In genomic region chr6:125159773-125160557, GRCm38 (mm10) we compare ENCODE assay signal across 9 mouse cellular contexts. TPM values are rescaled to one million over a fixed set of nuclear protein-coding genes. Genes with fewer than 3 reads are reported as not detected.
DNase-seq lines count a peak whose midpoint lies in the region; ATAC-seq and TF ChIP-seq lines count a peak whose summit lies in the region.
"Had no signal": no experiment of that assay in that cellular context is flagged by ENCODE, and none has a peak within 500 bp of the region (broad histone marks: within the 10 kb centered on the region; RNA-seq: fewer than 3 reads in every experiment).

No protein-coding gene starts in this region.

- no peaks in the 10 kb centered on the region; the same call in 1 of the 2 replicates for H3K27me3 ChIP-seq in hindbrain, embryonic 10.5 days (ENCODE audit: insufficient read depth, poor library complexity, severe bottlenecking)
- no peaks in the 10 kb centered on the region for H3K27me3 ChIP-seq in hindbrain, embryonic 14.5 days (ENCODE audit: control insufficient read depth, insufficient read depth, low read length)
- no peaks in the 10 kb centered on the region for H3K27me3 ChIP-seq in ES-Bruce4 (ENCODE audit: control insufficient read depth, insufficient read depth, low read length, poor library complexity, severe bottlenecking)
- H3K27me3 ChIP-seq in forebrain, postnatal 0 days (ENCODE audit: insufficient read depth, low read length) = no peaks in the 10 kb centered on the region
- no peaks in the 10 kb centered on the region for H3K27me3 ChIP-seq in kidney, embryonic 16.5 days (ENCODE audit: insufficient read depth, low read length)

- no peak overlapping the region for H3K4me2 ChIP-seq in hindbrain, embryonic 14.5 days (replicated peaks)
- no peak overlapping the region for H3K4me2 ChIP-seq in forebrain, postnatal 0 days (ENCODE audit: low read depth)
- no peak overlapping the region for H3K4me2 ChIP-seq in kidney, embryonic 16.5 days (replicated peaks; ENCODE audit: low read depth, low read length)

- peaks cover 81% of the 10 kb centered on the region for H3K4me1 ChIP-seq in hindbrain, embryonic 10.5 days (replicated peaks)
- H3K4me1 ChIP-seq in hindbrain, embryonic 14.5 days (replicated peaks; ENCODE audit: control insufficient read depth, insufficient read depth, low read length) = peaks cover 13% of the 10 kb centered on the region; the same call in 1 of the 2 replicates
- H3K4me1 ChIP-seq in ES-Bruce4 (ENCODE audit: control insufficient read depth, insufficient read depth, low read length) = peaks cover 4% of the 10 kb centered on the region
- H3K4me1 ChIP-seq in forebrain, postnatal 0 days (ENCODE audit: insufficient read depth) = peaks cover 10% of the 10 kb centered on the region
- peaks cover 39% of the 10 kb centered on the region for H3K4me1 ChIP-seq in kidney, embryonic 16.5 days (ENCODE audit: insufficient read depth, low read length)

- no peak for DNase-seq in hindbrain, embryonic 10.5 days (ENCODE audit: low spot score)
- no peak for DNase-seq in hindbrain, embryonic 14.5 days (ENCODE audit: low spot score)
- peak; percentile 20 for DNase-seq in 416B (ENCODE audit: low read depth)
- no peak for DNase-seq in forebrain, postnatal 0 days
- no peak for DNase-seq in thymus, postnatal 4 days
- DNase-seq: gastrocnemius, postnatal 36 days had no signal

- no peak for TF ChIP-seq POLR2A in ES-Bruce4 (IDR thresholded peaks at IDR 0.05; ENCODE audit: insufficient read depth, low read length)

- TF ChIP-seq EP300 in ES-Bruce4 (IDR thresholded peaks at IDR 0.05; ENCODE audit: insufficient read depth, low read depth, low read length) = no peak

- H3K27ac ChIP-seq in hindbrain, embryonic 10.5 days = peak overlapping the region; percentile 50
- no peak overlapping the region for H3K27ac ChIP-seq in hindbrain, embryonic 14.5 days
- H3K27ac ChIP-seq in ES-Bruce4 (ENCODE audit: insufficient read depth, low read length) = peak overlapping the region; percentile 89
- peak overlapping the region; percentile 21; the same call in 1 of the 2 replicates for H3K27ac ChIP-seq in forebrain, postnatal 0 days (ENCODE audit: low read depth, low read length)
- no peak overlapping the region for H3K27ac ChIP-seq in kidney, embryonic 16.5 days (ENCODE audit: low read length)

- no peak for TF ChIP-seq CTCF in ES-Bruce4 (IDR thresholded peaks at IDR 0.05; ENCODE audit: low read depth, low read length)
- TF ChIP-seq CTCF in forebrain, postnatal 0 days (IDR thresholded peaks at IDR 0.05; ENCODE audit: low read depth) = no peak

- ATAC-seq in hindbrain, embryonic 14.5 days (ENCODE audit: low FRiP score) = no peak
- no peak for ATAC-seq in forebrain, postnatal 0 days
- no peak for ATAC-seq in CD4-positive, CD25-positive, alpha-beta regulatory T cell, adult 4 months
- no peak for ATAC-seq in kidney, embryonic 16.5 days (ENCODE audit: low FRiP score, low TSS enrichment)

- WGBS in hindbrain, embryonic 10.5 days = 85% methylated on average over 7 of the region's 7 CpGs
- WGBS in hindbrain, embryonic 14.5 days = 88% methylated on average over 7 of the region's 7 CpGs
- WGBS in forebrain, postnatal 0 days = 80% methylated on average over 7 of the region's 7 CpGs
- 74% methylated on average over 7 of the region's 7 CpGs for WGBS in kidney, embryonic 16.5 days

- H3K9ac ChIP-seq in hindbrain, embryonic 14.5 days = no peak overlapping the region
- peak overlapping the region; percentile 5 for H3K9ac ChIP-seq in ES-Bruce4 (ENCODE audit: low read depth, poor library complexity, severe bottlenecking)
- H3K9ac ChIP-seq in forebrain, postnatal 0 days = no peak overlapping the region
- H3K9ac ChIP-seq in kidney, embryonic 16.5 days (replicated peaks; ENCODE audit: low read length) = no peak overlapping the region

- H3K36me3 ChIP-seq in hindbrain, embryonic 10.5 days = peaks cover 94% of the 10 kb centered on the region
- H3K36me3 ChIP-seq in hindbrain, embryonic 14.5 days (replicated peaks; ENCODE audit: control insufficient read depth, insufficient read depth) = peaks cover 64% of the 10 kb centered on the region
- peaks cover 24% of the 10 kb centered on the region for H3K36me3 ChIP-seq in ES-Bruce4 (ENCODE audit: control insufficient read depth, insufficient read depth, low read length, poor library complexity, severe bottlenecking)
- H3K36me3 ChIP-seq in forebrain, postnatal 0 days (ENCODE audit: insufficient read depth) = peaks cover 53% of the 10 kb centered on the region
- peaks cover 39% of the 10 kb centered on the region for H3K36me3 ChIP-seq in kidney, embryonic 16.5 days (ENCODE audit: insufficient read depth, low read length)

- no peaks in the 10 kb centered on the region for H3K9me3 ChIP-seq in hindbrain, embryonic 10.5 days
- H3K9me3 ChIP-seq in hindbrain, embryonic 14.5 days (ENCODE audit: control insufficient read depth, low read length) = no peaks in the 10 kb centered on the region
- H3K9me3 ChIP-seq in ES-Bruce4 (replicated peaks; ENCODE audit: control insufficient read depth, insufficient read depth, low read length, poor library complexity, severe bottlenecking) = no peaks in the 10 kb centered on the region
- H3K9me3 ChIP-seq in forebrain, postnatal 0 days (ENCODE audit: low read length) = no peaks in the 10 kb centered on the region
- no peaks in the 10 kb centered on the region for H3K9me3 ChIP-seq in kidney, embryonic 16.5 days (ENCODE audit: low read length)

- 0 out of 2 replicates have a peak overlapping the region, but pooled peaks have one; percentile 11 for H3K4me3 ChIP-seq in hindbrain, embryonic 10.5 days
- H3K4me3 ChIP-seq in hindbrain, embryonic 14.5 days (replicated peaks; ENCODE audit: low read length) = no peak overlapping the region
- no peak overlapping the region for H3K4me3 ChIP-seq in ES-Bruce4 (ENCODE audit: low read depth, low read length)
- no peak overlapping the region for H3K4me3 ChIP-seq in forebrain, postnatal 0 days (ENCODE audit: low read depth, low read length)
- no peak overlapping the region for H3K4me3 ChIP-seq in kidney, embryonic 16.5 days (ENCODE audit: low read length)

RNA-seq across cellular contexts. Expression of gene Gapdh, which starts 6.3 kb away (rescaled TPM):
- 2,613 and 2,865 TPM in 2 replicates for polyA plus RNA-seq in hindbrain, embryonic 10.5 days (2016; fragmentation: Nextera tagmentation; extraction: Ambion mirVana)
- polyA plus RNA-seq in hindbrain, embryonic 14.5 days (2014; fragmentation: Nextera tagmentation; extraction: Ambion mirVana) = 1,428 and 1,660 TPM in 2 replicates
- polyA plus RNA-seq in ES-Bruce4 (2011; ENCODE audit: insufficient read depth, insufficient read length, low read depth, missing spikeins) = 933 and 990 TPM in 2 replicates
- total RNA-seq in forebrain, postnatal 0 days (2014; rRNA removed) = 2,022 and 2,511 TPM in 2 replicates
- 1,543 and 1,551 TPM in 2 replicates for polyA plus RNA-seq in forebrain, postnatal 0 days (2015; fragmentation: Nextera tagmentation; extraction: Ambion mirVana)
- 100 to 1,000 TPM; 215 to 384 TPM for polyA plus RNA-seq in CD4-positive, CD25-positive, alpha-beta regulatory T cell, adult 4 months (2017; shearing (Covaris generic))
- polyA plus RNA-seq in kidney, embryonic 16.5 days (2015; fragmentation: Nextera tagmentation; extraction: Ambion mirVana) = 2,036 and 2,102 TPM in 2 replicates

RNA-seq across cellular contexts. Expression of gene Iffo1, which starts 14.9 kb away (rescaled TPM):
- polyA plus RNA-seq in hindbrain, embryonic 10.5 days (2016; fragmentation: Nextera tagmentation; extraction: Ambion mirVana) = 12.5 and 18.3 TPM in 2 replicates
- polyA plus RNA-seq in hindbrain, embryonic 14.5 days (2014; fragmentation: Nextera tagmentation; extraction: Ambion mirVana) = 18.2 and 19.0 TPM in 2 replicates
- polyA plus RNA-seq in ES-Bruce4 (2011; ENCODE audit: insufficient read depth, insufficient read length, low read depth, missing spikeins) = 8.3 and 9.9 TPM in 2 replicates
- total RNA-seq in forebrain, postnatal 0 days (2014; rRNA removed) = 24.6 and 28.8 TPM in 2 replicates
- 12.8 and 18.3 TPM in 2 replicates for polyA plus RNA-seq in forebrain, postnatal 0 days (2015; fragmentation: Nextera tagmentation; extraction: Ambion mirVana)
- 10 to 100 TPM in 1 of 2 experiments, 1 to 10 TPM in 1; 9.5 to 10.6 TPM for polyA plus RNA-seq in CD4-positive, CD25-positive, alpha-beta regulatory T cell, adult 4 months (2017; shearing (Covaris generic))
- 7.9 and 8.7 TPM in 2 replicates for polyA plus RNA-seq in kidney, embryonic 16.5 days (2015; fragmentation: Nextera tagmentation; extraction: Ambion mirVana)

RNA-seq across cellular contexts. Expression of gene Nop2, which starts 28.3 kb away (rescaled TPM):
- 67.6 and 83.8 TPM in 2 replicates for polyA plus RNA-seq in hindbrain, embryonic 10.5 days (2016; fragmentation: Nextera tagmentation; extraction: Ambion mirVana)
- polyA plus RNA-seq in hindbrain, embryonic 14.5 days (2014; fragmentation: Nextera tagmentation; extraction: Ambion mirVana) = 40.3 and 48.4 TPM in 2 replicates
- polyA plus RNA-seq in ES-Bruce4 (2011; ENCODE audit: insufficient read depth, insufficient read length, low read depth, missing spikeins) = 75.1 and 78.4 TPM in 2 replicates
- total RNA-seq in forebrain, postnatal 0 days (2014; rRNA removed) = 47.2 and 56.0 TPM in 2 replicates
- 39.6 and 43.5 TPM in 2 replicates for polyA plus RNA-seq in forebrain, postnatal 0 days (2015; fragmentation: Nextera tagmentation; extraction: Ambion mirVana)
- polyA plus RNA-seq in CD4-positive, CD25-positive, alpha-beta regulatory T cell, adult 4 months (2017; shearing (Covaris generic)) = 10 to 100 TPM; 51.5 to 59.7 TPM
- 68.6 and 69.3 TPM in 2 replicates for polyA plus RNA-seq in kidney, embryonic 16.5 days (2015; fragmentation: Nextera tagmentation; extraction: Ambion mirVana)

RNA-seq across cellular contexts. Expression of gene Ncapd2, which starts 31.5 kb away (rescaled TPM):
- polyA plus RNA-seq in hindbrain, embryonic 10.5 days (2016; fragmentation: Nextera tagmentation; extraction: Ambion mirVana) = 199 and 233 TPM in 2 replicates
- polyA plus RNA-seq in hindbrain, embryonic 14.5 days (2014; fragmentation: Nextera tagmentation; extraction: Ambion mirVana) = 40.1 and 40.7 TPM in 2 replicates
- 383 and 401 TPM in 2 replicates for polyA plus RNA-seq in ES-Bruce4 (2011; ENCODE audit: insufficient read depth, insufficient read length, low read depth, missing spikeins)
- total RNA-seq in forebrain, postnatal 0 days (2014; rRNA removed) = 32.5 and 43.5 TPM in 2 replicates
- polyA plus RNA-seq in forebrain, postnatal 0 days (2015; fragmentation: Nextera tagmentation; extraction: Ambion mirVana) = 18.9 and 25.8 TPM in 2 replicates
- polyA plus RNA-seq in CD4-positive, CD25-positive, alpha-beta regulatory T cell, adult 4 months (2017; shearing (Covaris generic)) = 10 to 100 TPM; 22.6 to 49.4 TPM
- 151 and 163 TPM in 2 replicates for polyA plus RNA-seq in kidney, embryonic 16.5 days (2015; fragmentation: Nextera tagmentation; extraction: Ambion mirVana)

RNA-seq across cellular contexts. Expression of gene Mrpl51, which starts 31.6 kb away (rescaled TPM):
- 206 and 213 TPM in 2 replicates for polyA plus RNA-seq in hindbrain, embryonic 10.5 days (2016; fragmentation: Nextera tagmentation; extraction: Ambion mirVana)
- 140 and 142 TPM in 2 replicates for polyA plus RNA-seq in hindbrain, embryonic 14.5 days (2014; fragmentation: Nextera tagmentation; extraction: Ambion mirVana)
- polyA plus RNA-seq in ES-Bruce4 (2011; ENCODE audit: insufficient read depth, insufficient read length, low read depth, missing spikeins) = 113 TPM in 2 replicates
- total RNA-seq in forebrain, postnatal 0 days (2014; rRNA removed) = 51.3 and 54.0 TPM in 2 replicates
- polyA plus RNA-seq in forebrain, postnatal 0 days (2015; fragmentation: Nextera tagmentation; extraction: Ambion mirVana) = 146 and 148 TPM in 2 replicates
- 10 to 100 TPM; 67.5 to 77.7 TPM for polyA plus RNA-seq in CD4-positive, CD25-positive, alpha-beta regulatory T cell, adult 4 months (2017; shearing (Covaris generic))
- polyA plus RNA-seq in kidney, embryonic 16.5 days (2015; fragmentation: Nextera tagmentation; extraction: Ambion mirVana) = 213 and 228 TPM in 2 replicates

Comparison
In these comparisons a context has a peak if more than half of its experiments do, and no peak if none do; other contexts are left out.
1. H3K27ac ChIP-seq: peak in hindbrain, embryonic 10.5 days (single experiment), ES-Bruce4 (single experiment) and forebrain, postnatal 0 days (single experiment); none in hindbrain, embryonic 14.5 days (single experiment) and kidney, embryonic 16.5 days (single experiment).